Mouse (Mus musculus): ENCODE results near the gene Gprin1. TPM values are rescaled to one million over a fixed set of nuclear protein-coding genes. Genes with fewer than 3 reads are reported as not detected.
A peak's percentile ranks its signal among the peaks of the same experiment; 100 is the strongest.

Gprin1 gene
- total and polyA plus RNA-seq, 3 experiments: not detected

DNA sequence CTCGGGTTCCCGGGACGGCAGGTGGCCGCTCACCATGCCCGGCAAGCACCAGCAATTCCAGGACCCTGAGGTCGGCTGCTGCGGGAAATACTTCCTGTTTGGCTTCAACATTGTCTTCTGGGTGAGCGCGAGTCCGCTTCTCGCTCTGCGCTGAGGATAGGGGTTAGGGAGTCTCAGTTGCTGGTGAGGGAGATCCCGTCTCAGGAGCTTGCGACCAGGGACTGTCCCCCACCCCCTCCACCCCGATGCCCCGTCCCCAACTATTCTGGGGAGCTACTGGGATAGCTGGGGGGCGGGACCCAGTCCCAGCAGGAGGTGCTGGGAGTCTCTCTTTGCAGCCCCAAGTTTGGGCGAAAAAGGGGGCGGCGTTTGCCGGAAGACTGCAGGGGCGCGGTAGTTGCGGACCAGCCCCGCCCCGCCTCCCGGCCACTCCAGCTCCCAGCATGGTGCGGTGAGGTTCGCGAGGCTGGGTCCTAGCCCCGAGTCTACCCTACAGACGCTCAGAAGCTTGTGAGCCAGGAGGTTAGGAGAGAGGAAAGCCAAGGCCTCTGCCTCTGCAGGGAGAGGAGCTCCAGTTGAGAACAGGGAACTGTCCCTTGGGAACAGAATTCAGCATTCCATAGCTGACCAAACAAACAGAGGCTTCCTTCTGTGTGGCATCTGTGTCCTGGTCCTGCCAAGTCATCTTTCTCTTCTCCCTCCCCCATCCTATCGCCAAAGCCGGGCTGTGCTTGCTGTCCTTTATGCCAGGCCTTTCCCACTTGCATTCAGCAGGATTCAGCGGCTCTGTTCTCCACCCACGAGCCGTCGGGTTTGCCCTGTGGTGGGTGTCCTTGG is 40.1 kb upstream of the Gprin1 start:
- H3K27ac ChIP-seq (ENCODE audit: control insufficient read depth, low read depth, low read length): peak overlapping the region; percentile 34
- H3K79me2 ChIP-seq (ENCODE audit: control insufficient read depth, insufficient read depth, low read length, poor library complexity): no peaks in the 10 kb centered on the region; the same call in 1 of the 2 replicates
- peaks cover 0 to 3% of the 10 kb centered on the region in 2 experiments; a peak in 2 of 4 replicates for H3K4me1 ChIP-seq (ENCODE audit: control insufficient read depth in 1 of 2, insufficient read depth in 2 of 2, low read length in 2 of 2)
- DNase-seq (ENCODE audit: low read depth, low spot score): peak; percentile 80
- peak overlapping the region; percentile 86 to 98 for H3K4me3 ChIP-seq (ENCODE audit: control insufficient read depth in 1 of 2, insufficient read depth in 1 of 2, low read depth in 2 of 2, low read length in 2 of 2)
- peak overlapping the region; percentile 77 for H3K9ac ChIP-seq (ENCODE audit: control insufficient read depth, low read depth, low read length, poor library complexity, severe bottlenecking)
- no peak for TF ChIP-seq USF1 (IDR thresholded peaks at IDR 0.05; ENCODE audit: low read depth, low read length)
- no peak for TF ChIP-seq CHD1 (IDR thresholded peaks at IDR 0.05; ENCODE audit: low read depth, low read length)
- TF ChIP-seq SIN3A (IDR thresholded peaks at IDR 0.05; ENCODE audit: low read length): peak; percentile 5
- TF ChIP-seq POLR2A (IDR thresholded peaks at IDR 0.05; ENCODE audit: control insufficient read depth in 1 of 2, insufficient read depth in 1 of 2, low read depth in 1 of 2, low read length in 2 of 2, poor library complexity in 1 of 2): peak; percentile 56 to 76; a peak in 1 of 4 replicates
- peak; percentile 1; the same call in 1 of the 2 replicates for TF ChIP-seq MXI1 (IDR thresholded peaks at IDR 0.05; ENCODE audit: low read depth, low read length)
- TF ChIP-seq E2F4 (IDR thresholded peaks at IDR 0.05; ENCODE audit: borderline replicate concordance, low read depth, low read length): no peak
- no peak for TF ChIP-seq GATA1 (IDR thresholded peaks at IDR 0.05; ENCODE audit: low read depth, low read length)
- TF ChIP-seq RAD21 (IDR thresholded peaks at IDR 0.05; ENCODE audit: low read depth, low read length): no peak
- TF ChIP-seq MAZ (IDR thresholded peaks at IDR 0.05; ENCODE audit: low read depth, low read length): no peak
- TF ChIP-seq MAX (IDR thresholded peaks at IDR 0.05; ENCODE audit: low read length): no peak
- TF ChIP-seq HCFC1 (IDR thresholded peaks at IDR 0.05; ENCODE audit: low read depth, low read length): no peak
- no peak for TF ChIP-seq TAL1 (IDR thresholded peaks at IDR 0.05; ENCODE audit: low read length)
- no peak for TF ChIP-seq KAT2A (conservative IDR thresholded peaks at IDR 0.05; ENCODE audit: low read depth, low read length)
- TF ChIP-seq ETS1 (IDR thresholded peaks at IDR 0.05; ENCODE audit: low read depth, low read length): no peak
- no peak for TF ChIP-seq GABPA (IDR thresholded peaks at IDR 0.05; ENCODE audit: low read depth, low read length)
- TF ChIP-seq ELF1 (IDR thresholded peaks at IDR 0.05; ENCODE audit: low read depth, low read length): no peak
- H3K9me3 ChIP-seq (replicated peaks; ENCODE audit: insufficient read depth, low read length): no peaks in the 10 kb centered on the region
- peaks cover 1% of the 10 kb centered on the region in 2 experiments; a peak in 2 of 4 replicates for H3K27me3 ChIP-seq (ENCODE audit: control insufficient read depth in 1 of 2, insufficient read depth in 2 of 2, low read length in 2 of 2)
- no peaks in the 10 kb centered on the region; a peak in 1 of 4 replicates for H3K36me3 ChIP-seq (ENCODE audit: control insufficient read depth in 1 of 2, insufficient read depth in 2 of 2, low read length in 2 of 2)

DNA sequence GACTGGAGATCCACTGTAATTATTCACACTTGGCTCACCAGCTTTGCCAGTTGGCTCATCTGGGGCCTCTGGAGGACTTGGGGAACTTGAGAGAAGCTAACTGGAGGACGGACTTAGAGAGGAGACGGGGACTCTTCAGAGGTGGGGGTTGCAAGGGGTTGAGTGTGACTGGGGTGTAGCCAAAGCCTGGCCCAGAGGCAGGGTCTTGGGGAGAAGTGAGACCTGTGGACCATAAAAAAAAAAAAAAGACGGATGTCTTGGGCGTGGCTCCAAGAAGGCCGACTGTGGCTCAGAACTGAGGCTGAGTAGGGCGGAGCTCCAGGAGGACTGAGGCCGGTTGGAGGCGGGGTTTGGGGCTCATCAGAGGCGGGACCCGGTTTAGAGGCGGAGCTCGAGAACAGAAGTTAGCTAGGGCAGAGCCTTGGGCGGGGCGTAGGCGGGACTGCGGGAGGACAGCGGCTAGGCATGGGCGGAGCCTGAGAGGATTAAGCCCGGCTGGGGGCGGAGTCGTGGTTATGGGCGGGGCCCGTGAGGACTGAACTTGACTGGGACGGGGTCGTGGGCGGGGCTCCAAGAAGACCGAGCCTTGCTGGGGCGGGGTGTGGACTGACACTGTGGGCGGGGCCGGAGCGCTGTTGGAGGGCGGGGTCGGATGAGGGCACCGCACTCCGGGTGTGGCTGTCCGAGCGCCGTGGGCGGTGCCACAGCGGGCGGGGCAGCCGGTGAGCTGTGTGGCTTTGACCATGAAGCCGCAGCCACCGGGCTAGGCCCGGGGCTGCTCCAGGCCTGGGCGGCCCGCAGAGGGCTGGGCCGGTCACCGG is 39.3 kb upstream of the Gprin1 start, which contains the start of gene Tspan17:
Tspan17 (plus strand) TSS at position 638 of the 821 bp plus-strand sequence.
- Histone ChIP-seq H3K9ac (ENCODE audit: control insufficient read depth, low read depth, low read length, poor library complexity, severe bottlenecking) (peak within 1 kb of the TSS; percentile 77), H3K79me2 (ENCODE audit: control insufficient read depth, insufficient read depth, low read length, poor library complexity) (no peaks in the 10 kb centered on the region; the same call in 1 of the 2 replicates), H3K9me3 (replicated peaks; ENCODE audit: insufficient read depth, low read length) (no peaks in the 10 kb centered on the region), H3K36me3 (ENCODE audit: control insufficient read depth in 1 of 2, insufficient read depth in 2 of 2, low read length in 2 of 2) (no peaks in the 10 kb centered on the region; a peak in 1 of 4 replicates), H3K27ac (ENCODE audit: control insufficient read depth, low read depth, low read length) (peak within 1 kb of the TSS; percentile 34), H3K27me3 (ENCODE audit: control insufficient read depth in 1 of 2, insufficient read depth in 2 of 2, low read length in 2 of 2) (peaks cover 3 to 7% of the 10 kb centered on the region in 2 experiments; a peak in 2 of 4 replicates), H3K4me1 (ENCODE audit: control insufficient read depth in 1 of 2, insufficient read depth in 2 of 2, low read length in 2 of 2) (peaks cover 0 to 3% of the 10 kb centered on the region in 2 experiments; a peak in 2 of 4 replicates), H3K4me3 (ENCODE audit: control insufficient read depth in 1 of 2, insufficient read depth in 1 of 2, low read depth in 2 of 2, low read length in 2 of 2) (peak within 1 kb of the TSS; percentile 86 to 98)
- DNase-seq (ENCODE audit: low read depth, low spot score): peak; percentile 99
- TF ChIP-seq CHD2 (IDR thresholded peaks at IDR 0.05; ENCODE audit: low read length) (no peak), EP300 (IDR thresholded peaks at IDR 0.05; ENCODE audit: low read depth in 1 of 2, low read length in 2 of 2) (no peak), ZC3H11A (IDR thresholded peaks at IDR 0.05; ENCODE audit: low read depth, low read length) (no peak), ZNF384 (IDR thresholded peaks at IDR 0.05; ENCODE audit: low read depth, low read length) (peak; percentile 91), CHD1 (IDR thresholded peaks at IDR 0.05; ENCODE audit: low read depth, low read length) (no peak), TCF12 (IDR thresholded peaks at IDR 0.05; ENCODE audit: low read depth, low read length) (no peak), JUND (IDR thresholded peaks at IDR 0.05; ENCODE audit: low read depth, low read length) (no peak), E2F4 (IDR thresholded peaks at IDR 0.05; ENCODE audit: borderline replicate concordance, low read depth, low read length) (no peak), POLR2AphosphoS2 (IDR thresholded peaks at IDR 0.05; ENCODE audit: low read length) (no peak), ELF1 (IDR thresholded peaks at IDR 0.05; ENCODE audit: low read depth, low read length) (no peak), NRF1 (IDR thresholded peaks at IDR 0.05; ENCODE audit: insufficient read depth, low read depth, low read length, poor library complexity, severe bottlenecking) (peak; percentile 13; the same call in 1 of the 2 replicates), MAFK (IDR thresholded peaks at IDR 0.05; ENCODE audit: borderline replicate concordance, low read depth, low read length) (no peak), GATA1 (IDR thresholded peaks at IDR 0.05; ENCODE audit: low read depth, low read length) (no peak), MEF2A (IDR thresholded peaks at IDR 0.05; ENCODE audit: extremely low read depth, insufficient replicate concordance, low read depth, low read length, poor library complexity, severe bottlenecking) (no peak), USF2 (IDR thresholded peaks at IDR 0.05; ENCODE audit: borderline replicate concordance in 1 of 2, insufficient read depth in 1 of 2, low read depth in 1 of 2, low read length in 2 of 2) (no peak)
